Mouse (Mus musculus) kidney, adult 2 months (tissue): ENCODE measurements at regions not wholly inside any gene's neighbourhood (a gene's known extent, or its start where the extent isn't known, plus 50 kb on each side); places are given as distances from the start of the nearest gene placed in this dataset.

Experiments
- CTCF ChIP-seq: fragments of 200-500 bp; conservative IDR thresholded peaks from 2 replicates; pipeline ENCODE4 v1.5.1; 2011; ENCODE audit warnings: low read depth, mild to moderate bottlenecking, control low read depth, low read length, moderate library complexity, mixed read lengths; ENCODE audit not compliant: insufficient read depth, insufficient read length
- POLR2A ChIP-seq: fragments of 200-500 bp; IDR thresholded peaks from one replicate; pipeline ENCODE4 v1.6.1; 2011; ENCODE audit warnings: low read depth, low read length, control low read depth

DNA sequence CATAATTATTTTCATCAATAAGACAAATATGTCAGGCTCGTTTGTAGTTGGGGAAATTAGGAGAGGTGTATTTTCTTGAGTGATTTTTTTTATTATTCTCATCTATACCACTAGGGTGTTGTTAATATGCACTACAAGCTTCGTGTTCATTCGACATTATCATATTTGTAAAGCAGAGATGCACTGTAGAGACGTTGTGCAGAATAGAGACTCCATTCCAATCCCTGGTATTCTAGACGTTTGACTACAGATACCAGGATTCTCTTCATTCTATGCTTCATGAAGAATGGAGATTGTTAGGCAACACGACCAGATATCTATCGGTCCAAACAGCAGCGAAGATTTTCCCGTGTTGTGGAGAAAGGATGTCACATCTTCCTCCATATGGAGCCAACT lies 793.8 kb upstream of the Api5 start:
- TF ChIP-seq POLR2A (no peak), CTCF (no peak)
